Mouse (Mus musculus): ENCODE results near the gene Camk1. TPM values are rescaled to one million over a fixed set of nuclear protein-coding genes. Genes with fewer than 3 reads are reported as not detected.
"Not testable (repeated sequence)": the region's sequence is repeated elsewhere in the genome, so short reads cannot be mapped to it uniquely, and the experiment has no call there.

The Camk1 gene
- polyA plus RNA-seq, 1 experiment = 33.2 TPM

- Histone ChIP-seq H3K4me3 (ENCODE audit: insufficient read depth, low read depth, low read length) (peak overlapping the region; percentile 12; the same call in 1 of the 2 replicates), H3K4me1 (ENCODE audit: control insufficient read depth, insufficient read depth, insufficient read length, low read length) (peaks cover 12% of the 10 kb centered on the region), H3K27ac (replicated peaks; ENCODE audit: low read depth, low read length) (no peak overlapping the region; the same call in 1 of the 2 replicates)
Measured at GRCm38 (mm10) chr6:113341574-113341973, 2.2 kb downstream of the Camk1 start.

- H3K27ac ChIP-seq (replicated peaks; ENCODE audit: low read depth, low read length) = no peak overlapping the region
- H3K4me1 ChIP-seq (ENCODE audit: control insufficient read depth, insufficient read depth, insufficient read length, low read length) = 0 out of 2 replicates have a peak, but pooled peaks cover 2% of the 10 kb centered on the region
- H3K4me3 ChIP-seq (ENCODE audit: insufficient read depth, low read depth, low read length) = no peak overlapping the region
Measured at GRCm38 (mm10) chr6:113336852-113337620, 6.7 kb downstream of the Camk1 start.

GRCm38 (mm10) chr6:113334216-113334615 is 9.6 kb downstream of the Camk1 start:
- H3K27ac ChIP-seq (replicated peaks; ENCODE audit: low read depth, low read length) = no peak overlapping the region
- 0 out of 2 replicates have a peak, but pooled peaks cover 2% of the 10 kb centered on the region for H3K4me1 ChIP-seq (ENCODE audit: control insufficient read depth, insufficient read depth, insufficient read length, low read length)
- H3K4me3 ChIP-seq (ENCODE audit: insufficient read depth, low read depth, low read length) = no peak overlapping the region

- 0 out of 2 replicates have a peak, but pooled peaks cover 2% of the 10 kb centered on the region for H3K4me1 ChIP-seq (ENCODE audit: control insufficient read depth, insufficient read depth, insufficient read length, low read length)
- H3K27ac ChIP-seq (replicated peaks; ENCODE audit: low read depth, low read length) = 0 out of 2 replicates have a peak overlapping the region, but pooled peaks have one; percentile 24
- H3K4me3 ChIP-seq (ENCODE audit: insufficient read depth, low read depth, low read length) = no peak overlapping the region
Measured at GRCm38 (mm10) chr6:113333137-113333950, 10.4 kb downstream of the Camk1 start.

- H3K4me1 ChIP-seq (ENCODE audit: control insufficient read depth, insufficient read depth, insufficient read length, low read length); H3K4me3 ChIP-seq (ENCODE audit: insufficient read depth, low read depth, low read length); H3K27ac ChIP-seq (replicated peaks; ENCODE audit: low read depth, low read length): not testable (repeated sequence)
Measured at GRCm38 (mm10) chr6:113332734-113333133, 11.1 kb downstream of the Camk1 start.

GRCm38 (mm10) chr6:113331721-113332120 is 12.1 kb downstream of the Camk1 start:
- Histone ChIP-seq H3K27ac (replicated peaks; ENCODE audit: low read depth, low read length) (no peak overlapping the region), H3K4me3 (ENCODE audit: insufficient read depth, low read depth, low read length) (no peak overlapping the region), H3K4me1 (ENCODE audit: control insufficient read depth, insufficient read depth, insufficient read length, low read length) (0 out of 2 replicates have a peak, but pooled peaks cover 2% of the 10 kb centered on the region)

- H3K4me1 ChIP-seq (ENCODE audit: control insufficient read depth, insufficient read depth, insufficient read length, low read length) = 0 out of 2 replicates have a peak, but pooled peaks cover 2% of the 10 kb centered on the region
- no peak overlapping the region for H3K4me3 ChIP-seq (ENCODE audit: insufficient read depth, low read depth, low read length)
- no peak overlapping the region for H3K27ac ChIP-seq (replicated peaks; ENCODE audit: low read depth, low read length)
Measured at GRCm38 (mm10) chr6:113330547-113330946, 13.2 kb downstream of the Camk1 start.

GRCm38 (mm10) chr6:113329396-113329795 is 14.4 kb downstream of the Camk1 start:
- H3K4me1 ChIP-seq (ENCODE audit: control insufficient read depth, insufficient read depth, insufficient read length, low read length) = 0 out of 2 replicates have a peak, but pooled peaks cover 2% of the 10 kb centered on the region
- no peak overlapping the region for H3K27ac ChIP-seq (replicated peaks; ENCODE audit: low read depth, low read length)
- no peak overlapping the region for H3K4me3 ChIP-seq (ENCODE audit: insufficient read depth, low read depth, low read length)

- no peaks in the 10 kb centered on the region for H3K4me1 ChIP-seq (ENCODE audit: control insufficient read depth, insufficient read depth, insufficient read length, low read length)
- H3K27ac ChIP-seq (replicated peaks; ENCODE audit: low read depth, low read length) = peak within 1 kb of the TSS; percentile 42
- H3K4me3 ChIP-seq (ENCODE audit: insufficient read depth, low read depth, low read length) = peak within 1 kb of the TSS; percentile 72
Measured at GRCm38 (mm10) chr6:113326533-113327315, 17.1 kb downstream of the Camk1 start, which contains the start of gene Ogg1. Ogg1 (plus strand) TSS chr6:113326972.

GRCm38 (mm10) chr6:113315972-113316371 is 27.8 kb downstream of the Camk1 start:
- no peak overlapping the region for H3K27ac ChIP-seq (replicated peaks; ENCODE audit: low read depth, low read length)
- H3K4me3 ChIP-seq (ENCODE audit: insufficient read depth, low read depth, low read length) = no peak overlapping the region
- no peaks in the 10 kb centered on the region for H3K4me1 ChIP-seq (ENCODE audit: control insufficient read depth, insufficient read depth, insufficient read length, low read length)

- Histone ChIP-seq H3K4me1 (ENCODE audit: control insufficient read depth, insufficient read depth, insufficient read length, low read length) (peaks cover 4% of the 10 kb centered on the region; the same call in 1 of the 2 replicates), H3K4me3 (ENCODE audit: insufficient read depth, low read depth, low read length) (peak overlapping the region; percentile 96), H3K27ac (replicated peaks; ENCODE audit: low read depth, low read length) (peak overlapping the region; percentile 100)
Measured at GRCm38 (mm10) chr6:113308141-113308540, 35.6 kb downstream of the Camk1 start.

GRCm38 (mm10) chr6:113307481-113308121 is 36.2 kb downstream of the Camk1 start:
- Histone ChIP-seq H3K27ac (replicated peaks; ENCODE audit: low read depth, low read length) (peak overlapping the region; percentile 100), H3K4me1 (ENCODE audit: control insufficient read depth, insufficient read depth, insufficient read length, low read length) (peaks cover 4% of the 10 kb centered on the region; the same call in 1 of the 2 replicates), H3K4me3 (ENCODE audit: insufficient read depth, low read depth, low read length) (peak overlapping the region; percentile 96)

GRCm38 (mm10) chr6:113306986-113307349 is 36.8 kb downstream of the Camk1 start, which contains the start of gene Brpf1:
Brpf1 (plus strand) TSS chr6:113307137.
- Histone ChIP-seq H3K4me3 (ENCODE audit: insufficient read depth, low read depth, low read length) (peak within 1 kb of the TSS; percentile 96), H3K4me1 (ENCODE audit: control insufficient read depth, insufficient read depth, insufficient read length, low read length) (peaks cover 4% of the 10 kb centered on the region; the same call in 1 of the 2 replicates), H3K27ac (replicated peaks; ENCODE audit: low read depth, low read length) (peak within 1 kb of the TSS; percentile 100)

- Histone ChIP-seq H3K27ac (replicated peaks; ENCODE audit: low read depth, low read length) (peak overlapping the region; percentile 100), H3K4me3 (ENCODE audit: insufficient read depth, low read depth, low read length) (peak overlapping the region; percentile 96), H3K4me1 (ENCODE audit: control insufficient read depth, insufficient read depth, insufficient read length, low read length) (peaks cover 4% of the 10 kb centered on the region; the same call in 1 of the 2 replicates)
Measured at GRCm38 (mm10) chr6:113306322-113306985, 37.3 kb downstream of the Camk1 start.
